Mouse (Mus musculus): ENCODE measurements at regions not wholly inside any gene's neighbourhood (a gene's known extent, or its start where the extent isn't known, plus 50 kb on each side); places are given as distances from the start of the nearest gene placed in this dataset.

DNA sequence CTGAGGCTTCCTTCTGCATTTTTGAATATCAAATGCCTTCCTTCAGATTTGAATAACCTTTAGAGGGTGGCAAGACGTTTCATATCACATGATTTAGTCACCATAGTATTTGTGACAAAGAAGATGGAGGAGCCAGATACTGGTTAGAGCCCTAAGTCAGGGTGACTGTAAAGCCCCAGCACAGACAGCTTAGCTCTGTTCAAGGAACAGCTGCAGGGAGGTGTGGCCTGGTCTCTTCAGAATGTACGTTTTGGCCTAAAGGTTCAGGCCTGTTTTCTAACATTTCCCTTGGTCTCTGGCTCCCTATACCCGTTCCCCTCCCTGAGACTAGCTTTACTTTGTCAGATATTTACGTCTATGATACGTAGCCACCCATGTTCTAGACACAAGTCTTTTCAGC lies 212.3 kb downstream of the Rpap3 start:
- Histone ChIP-seq H3K4me1 (ENCODE audit: control insufficient read depth, insufficient read depth, low read length) (no peaks in the 10 kb centered on the region), H3K27me3 (ENCODE audit: control insufficient read depth, insufficient read depth, low read length) (no peaks in the 10 kb centered on the region), H3K36me3 (ENCODE audit: control insufficient read depth, insufficient read depth, low read length) (no peaks in the 10 kb centered on the region), H3K4me2 (ENCODE audit: low read depth, severe bottlenecking) (no peak overlapping the region), H3K4me3 (ENCODE audit: low read depth, low read length) (no peak overlapping the region), H3K9ac (ENCODE audit: low read length) (no peak overlapping the region), H3K9me3 (ENCODE audit: control insufficient read depth, low read length) (no peaks in the 10 kb centered on the region), H3K27ac (replicated peaks; ENCODE audit: low read depth, low read length) (no peak overlapping the region)
- DNase-seq (ENCODE audit: low spot score), result no peak
- no peak for ATAC-seq (ENCODE audit: insufficient number of reproducible peaks, low FRiP score, low TSS enrichment, low read depth)
- WGBS, result 81% methylated on average over 5 of the region's 5 CpGs

DNA sequence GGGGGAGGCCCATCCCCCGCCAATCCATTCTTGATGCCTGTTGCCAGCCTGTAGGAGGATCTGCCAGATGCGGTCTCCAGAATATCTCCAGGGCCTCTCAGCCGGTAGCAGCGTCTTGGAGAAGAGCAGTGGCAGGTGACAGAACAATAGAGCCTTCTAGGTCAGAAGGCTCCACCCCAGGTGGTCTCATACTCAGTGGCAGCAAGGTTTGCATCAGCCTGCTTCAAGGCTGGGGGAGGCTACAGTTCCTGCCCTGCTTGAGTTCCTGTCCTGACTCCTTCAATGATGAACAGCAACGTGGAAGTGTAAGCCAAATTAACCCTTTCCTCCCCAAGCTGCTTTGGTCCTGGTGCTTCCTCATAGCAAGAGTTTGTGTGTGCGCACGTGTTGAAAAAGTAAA lies 213.8 kb downstream of the Rpap3 start:
- H3K27ac ChIP-seq (replicated peaks; ENCODE audit: low read depth, low read length), result no peak overlapping the region
- DNase-seq (ENCODE audit: low spot score) (no peak), ATAC-seq (ENCODE audit: insufficient number of reproducible peaks, low FRiP score, low TSS enrichment, low read depth) (no peak)
- H3K27me3 ChIP-seq (ENCODE audit: control insufficient read depth, insufficient read depth, low read length), result no peaks in the 10 kb centered on the region
- H3K36me3 ChIP-seq (ENCODE audit: control insufficient read depth, insufficient read depth, low read length), result no peaks in the 10 kb centered on the region
- H3K9ac ChIP-seq (ENCODE audit: low read length), result no peak overlapping the region
- H3K4me1 ChIP-seq (ENCODE audit: control insufficient read depth, insufficient read depth, low read length), result no peaks in the 10 kb centered on the region
- no peak overlapping the region for H3K4me2 ChIP-seq (ENCODE audit: low read depth, severe bottlenecking)
- WGBS, result 77% methylated on average over 7 of the region's 7 CpGs
- no peak overlapping the region for H3K4me3 ChIP-seq (ENCODE audit: low read depth, low read length)
- no peaks in the 10 kb centered on the region for H3K9me3 ChIP-seq (ENCODE audit: control insufficient read depth, low read length)

DNA sequence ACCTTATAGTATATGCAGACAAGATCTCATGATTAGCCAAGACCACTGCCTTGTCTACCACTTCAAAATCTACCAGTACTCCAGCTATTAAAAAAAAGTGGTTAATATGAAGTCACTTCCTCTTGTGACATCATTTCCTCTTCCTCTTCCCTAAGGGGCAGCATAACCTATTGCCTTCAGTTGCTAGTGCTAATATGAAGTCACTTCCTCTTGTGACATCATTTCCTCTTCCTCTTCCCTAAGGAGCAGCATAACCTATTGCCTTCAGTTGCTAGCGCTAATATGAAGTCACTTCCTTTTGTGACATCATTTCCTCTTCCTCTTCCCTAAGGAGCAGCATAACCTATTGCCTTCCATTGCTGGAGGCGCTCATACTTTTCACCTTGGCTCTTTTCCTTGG lies 218.2 kb downstream of the Rpap3 start:
- ATAC-seq (ENCODE audit: insufficient number of reproducible peaks, low FRiP score, low TSS enrichment, low read depth), result no peak
- no peaks in the 10 kb centered on the region for H3K4me1 ChIP-seq (ENCODE audit: control insufficient read depth, insufficient read depth, low read length)
- 97% methylated on average over 2 of the region's 2 CpGs for WGBS
- H3K9ac ChIP-seq (ENCODE audit: low read length), result no peak overlapping the region
- H3K27ac ChIP-seq (replicated peaks; ENCODE audit: low read depth, low read length), result no peak overlapping the region
- no peaks in the 10 kb centered on the region for H3K9me3 ChIP-seq (ENCODE audit: control insufficient read depth, low read length)
- no peak overlapping the region for H3K4me2 ChIP-seq (ENCODE audit: low read depth, severe bottlenecking)
- H3K36me3 ChIP-seq (ENCODE audit: control insufficient read depth, insufficient read depth, low read length), result no peaks in the 10 kb centered on the region
- H3K4me3 ChIP-seq (ENCODE audit: low read depth, low read length), result no peak overlapping the region
- H3K27me3 ChIP-seq (ENCODE audit: control insufficient read depth, insufficient read depth, low read length), result no peaks in the 10 kb centered on the region
- no peak for DNase-seq (ENCODE audit: low spot score)

DNA sequence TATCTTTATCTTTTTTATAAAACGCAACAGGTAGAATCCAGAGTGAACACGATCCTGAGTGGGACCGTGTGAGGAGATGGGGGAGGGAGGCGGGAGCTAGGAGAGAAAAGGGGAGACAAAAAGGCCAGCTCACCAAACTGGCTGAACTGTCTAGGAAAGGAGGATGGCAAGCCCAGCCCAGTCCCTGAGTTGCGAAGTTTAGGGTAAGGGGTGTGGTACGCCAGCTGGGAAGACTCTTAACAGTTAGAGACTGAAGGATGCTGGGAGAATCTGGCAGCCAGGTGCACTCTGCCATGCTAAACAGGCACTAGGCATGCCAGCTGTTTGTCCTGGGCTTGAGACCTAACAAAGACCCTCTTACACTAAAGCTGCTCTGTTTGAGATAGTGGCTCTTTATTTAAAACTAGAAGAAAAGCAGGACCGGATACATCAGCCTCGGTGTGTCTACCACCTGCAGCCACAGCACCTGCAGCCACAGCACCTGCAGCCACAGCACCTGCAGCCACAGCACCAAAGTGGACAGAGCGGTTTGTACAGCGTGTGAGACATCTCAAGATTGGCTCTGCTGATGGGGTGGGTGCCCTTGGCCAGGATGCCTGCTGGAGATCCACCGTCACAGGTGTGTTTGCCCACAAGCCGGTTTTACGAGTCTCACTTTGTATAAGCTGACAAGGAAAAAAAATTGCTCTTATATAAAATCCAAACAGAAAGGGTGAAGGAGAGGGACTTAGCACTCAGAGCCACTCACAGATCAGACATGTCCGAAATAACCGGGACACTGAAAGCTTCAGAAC lies 225.1 kb upstream of the Amigo2 start:
- no peak for DNase-seq (ENCODE audit: low spot score)
- 88% methylated on average over 15 of the region's 15 CpGs for WGBS
- no peaks in the 10 kb centered on the region for H3K9me3 ChIP-seq (ENCODE audit: control insufficient read depth, low read length)

DNA sequence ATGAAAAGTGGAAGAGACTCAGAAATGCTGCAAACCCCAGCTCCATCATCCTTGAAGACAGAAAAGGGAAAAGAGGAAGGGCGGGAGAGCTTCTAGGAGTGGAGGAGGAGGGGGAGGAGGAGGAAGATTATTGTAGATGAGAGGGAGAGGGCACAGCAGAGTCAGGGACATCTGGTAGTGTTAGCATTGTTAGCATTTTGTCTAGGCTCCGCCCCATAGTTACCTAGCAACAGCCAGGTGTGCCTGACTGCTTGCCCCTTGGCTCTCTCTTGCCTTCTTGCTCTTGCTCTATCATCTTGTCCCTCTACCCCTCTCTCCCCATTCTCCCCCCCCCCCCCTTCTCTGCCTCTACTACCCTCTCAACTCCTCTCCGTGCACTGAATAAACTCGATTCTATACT lies 224.4 kb upstream of the Amigo2 start:
- Histone ChIP-seq H3K27ac (replicated peaks; ENCODE audit: low read depth, low read length) (no peak overlapping the region), H3K4me1 (ENCODE audit: control insufficient read depth, insufficient read depth, low read length) (no peaks in the 10 kb centered on the region), H3K36me3 (ENCODE audit: control insufficient read depth, insufficient read depth, low read length) (no peaks in the 10 kb centered on the region), H3K27me3 (ENCODE audit: control insufficient read depth, insufficient read depth, low read length) (no peaks in the 10 kb centered on the region), H3K9ac (ENCODE audit: low read length) (no peak overlapping the region), H3K9me3 (ENCODE audit: control insufficient read depth, low read length) (no peaks in the 10 kb centered on the region), H3K4me3 (ENCODE audit: low read depth, low read length) (no peak overlapping the region), H3K4me2 (ENCODE audit: low read depth, severe bottlenecking) (no peak overlapping the region)
- DNase-seq (ENCODE audit: low spot score) (no peak), ATAC-seq (ENCODE audit: insufficient number of reproducible peaks, low FRiP score, low TSS enrichment, low read depth) (no peak)
- WGBS, result 89% methylated on average over 4 of the region's 4 CpGs

More for the DNA sequence above, 225.1 kb upstream of the Amigo2 start:
- no peak overlapping the region for H3K4me2 ChIP-seq (ENCODE audit: low read depth, severe bottlenecking)
- H3K4me1 ChIP-seq (ENCODE audit: control insufficient read depth, insufficient read depth, low read length), result no peaks in the 10 kb centered on the region
- H3K36me3 ChIP-seq (ENCODE audit: control insufficient read depth, insufficient read depth, low read length), result no peaks in the 10 kb centered on the region
- H3K4me3 ChIP-seq (ENCODE audit: low read depth, low read length), result no peak overlapping the region
- no peak for ATAC-seq (ENCODE audit: insufficient number of reproducible peaks, low FRiP score, low TSS enrichment, low read depth)
- H3K27ac ChIP-seq (replicated peaks; ENCODE audit: low read depth, low read length), result no peak overlapping the region
- H3K9ac ChIP-seq (ENCODE audit: low read length), result no peak overlapping the region
- H3K27me3 ChIP-seq (ENCODE audit: control insufficient read depth, insufficient read depth, low read length), result no peaks in the 10 kb centered on the region

DNA sequence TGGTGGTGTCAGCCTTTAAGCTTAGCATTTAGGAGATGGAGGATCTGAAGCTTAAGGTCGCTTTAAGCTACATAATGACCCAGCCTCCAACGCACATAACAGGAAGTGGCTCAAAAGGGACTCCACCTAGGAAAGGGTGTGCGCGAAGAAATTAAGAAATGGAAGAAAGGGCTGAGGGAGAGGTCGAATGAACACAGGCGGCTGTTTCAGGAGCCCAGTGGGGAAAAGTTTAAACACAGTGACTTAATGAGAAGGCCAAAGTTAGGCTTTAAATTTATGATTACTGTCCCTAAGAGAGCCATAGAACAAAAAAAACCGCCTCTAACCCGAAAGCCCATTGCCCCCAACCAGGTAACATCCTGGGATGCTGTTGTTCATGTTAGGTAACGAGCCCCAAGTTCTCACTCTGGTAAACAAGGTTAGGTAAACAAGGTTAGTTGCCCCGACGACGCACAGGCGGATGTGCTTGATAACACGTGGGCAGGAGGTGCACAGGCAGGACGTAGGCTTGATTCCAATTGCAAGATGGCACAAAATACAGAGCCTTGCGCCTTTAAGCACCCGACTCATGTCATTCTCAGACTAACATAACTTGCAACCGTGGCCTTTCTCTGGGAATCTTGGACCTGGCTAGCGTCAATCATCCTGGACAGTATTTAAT lies 222.7 kb upstream of the Amigo2 start:
- no peak overlapping the region for H3K4me3 ChIP-seq (ENCODE audit: low read depth, low read length)
- 84% methylated on average over 19 of the region's 19 CpGs for WGBS
- no peak overlapping the region for H3K4me2 ChIP-seq (ENCODE audit: low read depth, severe bottlenecking)
- H3K27ac ChIP-seq (replicated peaks; ENCODE audit: low read depth, low read length), result no peak overlapping the region
- no peaks in the 10 kb centered on the region for H3K27me3 ChIP-seq (ENCODE audit: control insufficient read depth, insufficient read depth, low read length)
- no peaks in the 10 kb centered on the region for H3K9me3 ChIP-seq (ENCODE audit: control insufficient read depth, low read length)
- ATAC-seq (ENCODE audit: insufficient number of reproducible peaks, low FRiP score, low TSS enrichment, low read depth), result no peak
- no peaks in the 10 kb centered on the region for H3K4me1 ChIP-seq (ENCODE audit: control insufficient read depth, insufficient read depth, low read length)
- DNase-seq (ENCODE audit: low spot score), result no peak
- H3K36me3 ChIP-seq (ENCODE audit: control insufficient read depth, insufficient read depth, low read length), result no peaks in the 10 kb centered on the region
- no peak overlapping the region for H3K9ac ChIP-seq (ENCODE audit: low read length)

DNA sequence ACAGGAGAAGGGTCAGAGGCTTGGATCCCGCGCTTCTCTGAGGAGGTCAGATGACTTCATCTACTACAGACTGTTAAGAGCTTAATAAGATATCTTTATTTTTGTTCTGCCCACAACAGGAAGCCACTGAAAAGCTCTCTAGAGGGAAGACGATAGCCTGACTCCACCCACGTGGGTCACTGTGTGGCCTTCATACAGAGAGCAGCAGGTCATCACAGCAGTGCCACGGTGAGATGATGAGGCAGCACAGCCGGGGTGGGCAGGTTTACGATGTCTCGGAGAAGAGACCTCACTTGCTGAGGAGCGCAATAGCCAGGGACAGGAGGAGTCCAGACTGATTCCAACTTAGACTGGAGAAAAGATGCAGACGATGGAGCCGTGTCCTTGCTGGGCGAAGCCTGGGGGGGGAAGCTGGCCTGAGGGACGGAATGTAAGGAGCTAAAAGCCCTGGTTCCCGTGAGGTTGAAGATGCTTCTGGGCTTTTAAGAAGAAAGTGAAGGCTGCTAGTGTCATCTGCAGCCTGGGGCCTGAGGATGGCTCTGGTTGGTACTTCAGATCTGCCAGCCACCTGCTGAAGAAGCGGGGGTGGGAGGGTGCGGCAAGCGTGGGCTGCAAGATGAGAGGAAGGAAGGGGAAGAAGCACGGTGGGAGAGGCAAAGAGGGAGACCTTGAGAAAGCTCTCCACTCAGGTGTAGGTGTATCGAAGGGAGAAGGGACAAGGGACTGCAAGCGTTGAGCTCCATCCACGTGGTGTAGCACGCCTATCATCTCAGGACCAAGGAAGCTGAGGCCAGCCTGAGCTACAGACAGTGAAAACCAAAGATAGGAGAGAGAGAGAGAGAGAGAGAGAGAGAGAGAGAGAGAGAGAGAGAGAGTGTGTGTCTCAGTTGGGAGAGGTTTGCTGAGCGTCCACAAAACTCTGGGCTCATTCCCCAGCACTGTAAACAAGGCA lies 221.9 kb upstream of the Amigo2 start:
- ATAC-seq (ENCODE audit: insufficient number of reproducible peaks, low FRiP score, low TSS enrichment, low read depth), result no peak
- DNase-seq (ENCODE audit: low spot score), result no peak
- Histone ChIP-seq H3K36me3 (ENCODE audit: control insufficient read depth, insufficient read depth, low read length) (no peaks in the 10 kb centered on the region), H3K4me2 (ENCODE audit: low read depth, severe bottlenecking) (no peak overlapping the region), H3K4me1 (ENCODE audit: control insufficient read depth, insufficient read depth, low read length) (no peaks in the 10 kb centered on the region), H3K9me3 (ENCODE audit: control insufficient read depth, low read length) (no peaks in the 10 kb centered on the region), H3K9ac (ENCODE audit: low read length) (no peak overlapping the region), H3K4me3 (ENCODE audit: low read depth, low read length) (no peak overlapping the region), H3K27me3 (ENCODE audit: control insufficient read depth, insufficient read depth, low read length) (no peaks in the 10 kb centered on the region), H3K27ac (replicated peaks; ENCODE audit: low read depth, low read length) (no peak overlapping the region)
- WGBS, result 76% methylated on average over 23 of the region's 23 CpGs

DNA sequence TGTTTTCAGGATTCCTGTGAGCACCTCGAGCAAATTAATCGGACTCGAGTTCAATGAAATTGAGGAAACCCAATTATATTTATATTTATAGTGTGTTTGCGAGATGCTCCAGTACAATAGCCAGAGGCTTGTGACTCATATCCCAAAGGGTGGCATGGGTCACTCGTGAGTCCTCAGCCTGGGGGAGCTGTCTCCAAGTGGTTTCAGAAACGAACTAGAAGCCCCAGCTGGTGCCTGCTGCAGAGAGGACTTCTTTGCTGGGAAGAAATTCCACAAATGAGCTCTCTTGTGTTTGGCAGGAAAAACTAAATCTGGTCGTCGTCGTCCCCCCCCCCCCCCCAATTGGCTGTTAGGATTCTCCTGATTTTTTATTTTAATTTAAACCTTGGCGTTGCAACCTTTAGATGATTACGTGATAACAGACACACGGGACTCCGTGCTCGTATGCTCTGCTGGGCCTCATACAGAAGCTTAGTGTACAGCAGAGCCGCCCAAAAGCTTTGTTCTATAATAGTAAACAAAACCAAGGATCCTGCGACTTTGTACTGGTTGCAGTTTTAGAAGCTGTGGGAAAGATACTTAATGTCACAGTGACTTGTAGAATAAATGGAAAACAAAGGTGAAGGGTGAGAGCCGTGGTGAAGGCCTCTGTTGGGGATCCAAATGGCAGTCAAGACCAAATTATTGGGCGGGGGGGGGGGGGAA lies 220.8 kb upstream of the Amigo2 start:
- ATAC-seq (ENCODE audit: insufficient number of reproducible peaks, low FRiP score, low TSS enrichment, low read depth), result no peak
- Histone ChIP-seq H3K9me3 (ENCODE audit: control insufficient read depth, low read length) (no peaks in the 10 kb centered on the region), H3K27me3 (ENCODE audit: control insufficient read depth, insufficient read depth, low read length) (no peaks in the 10 kb centered on the region), H3K4me2 (ENCODE audit: low read depth, severe bottlenecking) (no peak overlapping the region), H3K9ac (ENCODE audit: low read length) (no peak overlapping the region), H3K36me3 (ENCODE audit: control insufficient read depth, insufficient read depth, low read length) (no peaks in the 10 kb centered on the region), H3K4me3 (ENCODE audit: low read depth, low read length) (no peak overlapping the region), H3K27ac (replicated peaks; ENCODE audit: low read depth, low read length) (no peak overlapping the region), H3K4me1 (ENCODE audit: control insufficient read depth, insufficient read depth, low read length) (no peaks in the 10 kb centered on the region)
- 83% methylated on average over 18 of the region's 18 CpGs for WGBS
- no peak for DNase-seq (ENCODE audit: low spot score)

All from limb, embryonic 11.5 days (tissue).